Mouse (Mus musculus) heart, adult 2 months (tissue): ENCODE results near the gene Krt8. TPM values are rescaled to one million over a fixed set of nuclear protein-coding genes. Genes with fewer than 3 reads are reported as not detected.

Experiments
- DNase-seq, 2 experiments: peaks; one replicate each; pipeline ENCODE4 v3.0.0; 2021
- H3K27ac ChIP-seq: fragments of 200-600 bp; 2 replicates; pipeline ENCODE4 v1.8.1; 2022
- H3K27me3 ChIP-seq: fragments of 200-500 bp; 2 replicates; pipeline ENCODE4 v1.6.1; 2012; ENCODE audit warnings: mild to moderate bottlenecking, low read length, inconsistent platforms, mixed read lengths; ENCODE audit not compliant: control insufficient read depth, insufficient read depth
- H3K36me3 ChIP-seq: fragments of 200-500 bp; 2 replicates; pipeline ENCODE4 v1.6.1; 2012; ENCODE audit warnings: low read length, inconsistent platforms; ENCODE audit not compliant: control insufficient read depth, insufficient read depth
- H3K4me1 ChIP-seq: fragments of 200-500 bp; 2 replicates; pipeline ENCODE4 v1.6.1; 2011; ENCODE audit warnings: low read length; ENCODE audit not compliant: control insufficient read depth, insufficient read depth
- H3K4me3 ChIP-seq: fragments of 200-600 bp; 2 replicates; pipeline ENCODE4 v1.8.1; 2022
- H3K79me2 ChIP-seq: fragments of 200-500 bp; replicated peaks from 2 replicates; pipeline ENCODE4 v1.6.1; 2012; ENCODE audit warnings: mild to moderate bottlenecking, inconsistent platforms, low read length, moderate library complexity, mixed read lengths; ENCODE audit not compliant: control insufficient read depth, insufficient read depth
- H3K9ac ChIP-seq: fragments of 200-500 bp; 2 replicates; pipeline ENCODE4 v1.6.1; 2012; ENCODE audit warnings: low read depth, mild to moderate bottlenecking, control low read depth, inconsistent platforms, low read length, mixed read lengths
- CTCF ChIP-seq: fragments of 200-600 bp; IDR thresholded peaks from 2 replicates; pipeline ENCODE4 v1.8.1; 2022; ENCODE audit warnings: antibody characterized with exemption, mild to moderate bottlenecking, moderate library complexity
- EP300 ChIP-seq: fragments of 200-500 bp; IDR thresholded peaks from 2 replicates; pipeline ENCODE4 v1.6.1; 2011; ENCODE audit warnings: low read depth, low read length, control low read depth; ENCODE audit not compliant: insufficient read depth
- POLR2A ChIP-seq: fragments of 200-500 bp; IDR thresholded peaks from 2 replicates; pipeline ENCODE4 v1.6.1; 2011; ENCODE audit warnings: mild to moderate bottlenecking, low read depth, low read length, control low read depth; ENCODE audit not compliant: insufficient read depth
- WGBS: fragments of 180-500 bp; shearing (Covaris S2); methylation state at CpG from one replicate; pipeline ENCODE4 v1.1.7; 2018; 5-methylcytosine and 5-hydroxymethylcytosine counted together
- intact Hi-C: fragments of 180-260 bp; cut with DNase I; formaldehyde crosslinking; loops from one replicate; pipeline ENCODE4 v1.15.1; 2025
- polyA plus RNA-seq: library from polyadenylated mRNA; depleted of rRNA; stranded (reverse); fragments of >200 nt; gene quantifications from 2 replicates; pipeline ENCODE4 v1.2.3, GENCODE M21; 2012
- total RNA-seq, 2 experiments: library from RNA; stranded (reverse); gene quantifications; 2 replicates each; pipeline ENCODE4 v1.2.3; 2021

Krt8 gene
- total and polyA plus RNA-seq, 3 experiments: 1.7 to 9.8 (median 1.7) TPM

DNA sequence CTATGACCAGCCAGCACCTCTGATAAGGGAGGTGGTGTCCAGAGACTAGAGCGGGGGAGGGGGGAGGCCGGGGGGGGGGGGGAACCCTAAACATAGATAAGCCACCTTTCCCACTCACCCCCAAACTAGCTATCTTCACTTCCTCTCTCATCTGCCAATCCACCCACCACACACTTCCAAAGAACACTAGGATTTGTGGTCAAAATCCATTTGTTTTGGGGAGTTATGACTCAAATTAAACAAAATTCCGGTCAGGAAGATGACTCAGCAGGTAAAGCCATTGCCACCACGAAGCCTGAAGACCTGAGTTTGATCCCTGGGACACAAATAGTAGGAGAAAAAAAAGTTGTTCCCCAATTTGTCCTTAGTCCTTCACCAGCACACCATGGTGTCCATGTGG is 10.6 kb upstream of the Krt8 start:
- H3K27ac ChIP-seq: no peak overlapping the region

DNA sequence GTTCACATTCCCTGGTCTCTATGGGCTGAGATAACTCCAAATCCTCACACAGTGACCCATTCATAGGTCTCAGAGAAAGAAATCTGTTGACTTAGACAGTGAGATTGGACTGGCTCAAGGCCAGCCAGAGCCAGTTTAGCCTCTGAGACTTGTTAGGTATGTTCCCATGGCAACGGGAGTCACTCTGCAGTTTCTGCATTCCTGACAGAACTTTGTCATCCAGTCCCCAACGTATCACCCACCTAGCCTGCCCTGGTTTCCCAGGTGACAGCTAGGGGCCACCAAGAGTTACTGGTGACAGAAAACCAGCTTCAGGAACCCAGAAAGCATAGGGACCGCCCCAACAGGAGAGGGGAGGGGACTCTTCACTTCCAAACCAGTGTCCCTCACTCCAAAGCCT is 9.4 kb upstream of the Krt8 start:
- H3K79me2 ChIP-seq: no peaks in the 10 kb centered on the region
- TF ChIP-seq POLR2A (no peak), CTCF (no peak), EP300 (no peak)
- no peak overlapping the region for H3K9ac ChIP-seq
- H3K4me3 ChIP-seq: no peak overlapping the region
- no peaks in the 10 kb centered on the region; the same call in 1 of the 2 replicates for H3K4me1 ChIP-seq
- intact Hi-C loops: no loop called here
- DNase-seq: no peak
- H3K27ac ChIP-seq: no peak overlapping the region
- no peaks in the 10 kb centered on the region for H3K36me3 ChIP-seq
- no peaks in the 10 kb centered on the region for H3K27me3 ChIP-seq
- 56% methylated on average over 3 of the region's 3 CpGs for WGBS

More for the DNA sequence above, 10.6 kb upstream of the Krt8 start:
- Histone ChIP-seq H3K79me2 (no peaks in the 10 kb centered on the region), H3K4me1 (no peaks in the 10 kb centered on the region; the same call in 1 of the 2 replicates), H3K27me3 (no peaks in the 10 kb centered on the region), H3K36me3 (no peaks in the 10 kb centered on the region), H3K9ac (no peak overlapping the region), H3K4me3 (no peak overlapping the region)
- WGBS: 41% methylated on average over 2 of the region's 4 CpGs
- no peak for DNase-seq
- intact Hi-C loops: no loop called here
- TF ChIP-seq CTCF (no peak), EP300 (no peak), POLR2A (no peak)

DNA sequence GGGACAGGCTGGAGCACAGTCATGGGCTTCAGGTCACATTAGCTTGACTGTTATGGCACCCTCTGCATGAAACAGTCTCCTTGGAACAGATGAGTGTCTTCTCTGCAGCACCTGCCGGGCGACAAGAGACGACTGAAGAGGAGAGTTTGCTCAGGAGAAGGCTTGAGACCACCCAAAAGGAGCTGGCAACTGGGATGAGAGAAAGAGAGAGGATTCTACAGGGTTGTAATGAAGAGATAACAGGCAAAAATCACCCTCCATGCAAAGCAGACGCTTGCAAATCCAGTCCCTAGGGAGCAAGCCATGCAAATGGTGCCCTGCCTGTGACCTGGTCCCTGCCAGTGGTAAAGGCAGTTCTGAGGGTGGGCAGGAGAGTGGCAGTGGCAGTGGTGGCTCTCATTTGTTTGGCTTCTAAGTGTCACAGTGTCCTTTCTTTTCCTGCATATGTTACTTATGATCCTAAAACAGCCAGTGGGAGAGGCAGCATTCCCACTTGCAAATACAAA is 8.0 kb upstream of the Krt8 start:
- Histone ChIP-seq H3K36me3 (no peaks in the 10 kb centered on the region), H3K79me2 (no peaks in the 10 kb centered on the region), H3K9ac (no peak overlapping the region), H3K4me3 (no peak overlapping the region), H3K27ac (no peak overlapping the region), H3K27me3 (no peaks in the 10 kb centered on the region), H3K4me1 (no peaks in the 10 kb centered on the region; the same call in 1 of the 2 replicates)
- TF ChIP-seq POLR2A: no peak
- no peak for TF ChIP-seq EP300
- no peak for TF ChIP-seq CTCF
- intact Hi-C loops: no loop called here
- WGBS: 75% methylated on average over 4 of the region's 4 CpGs
- DNase-seq: no peak

DNA sequence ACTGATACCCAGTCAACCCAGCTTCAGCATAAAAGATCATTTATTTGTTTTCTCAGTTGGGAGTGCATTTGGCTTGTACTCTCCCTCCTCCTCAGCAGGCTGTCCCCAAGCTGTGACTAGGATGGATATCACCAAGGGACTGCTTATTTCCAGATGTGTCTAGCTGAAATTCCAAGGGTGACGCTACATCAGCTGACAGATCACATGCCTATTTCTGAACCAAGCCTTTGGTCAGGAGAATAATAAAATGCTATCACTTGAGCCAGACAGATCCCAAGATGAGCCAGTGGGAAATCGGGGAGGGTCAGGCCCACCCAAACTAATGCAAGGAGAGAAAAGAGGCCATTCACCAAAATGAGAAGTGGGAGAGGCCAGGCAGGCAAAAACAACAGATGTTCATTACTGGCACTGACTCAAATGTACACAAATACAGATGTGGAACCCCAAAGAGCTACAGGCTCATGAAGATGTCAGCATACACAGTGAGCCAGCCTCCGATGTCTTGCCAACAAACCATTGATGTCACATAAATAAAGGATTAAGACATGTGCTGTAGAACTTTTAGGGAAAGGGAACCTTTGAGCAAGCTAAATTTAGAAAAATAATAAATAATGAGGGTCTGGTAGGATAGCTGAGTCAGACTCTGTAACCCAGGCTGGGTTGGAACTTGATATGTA is 6.4 kb upstream of the Krt8 start:
- WGBS: 61% methylated on average over 3 of the region's 3 CpGs

DNA sequence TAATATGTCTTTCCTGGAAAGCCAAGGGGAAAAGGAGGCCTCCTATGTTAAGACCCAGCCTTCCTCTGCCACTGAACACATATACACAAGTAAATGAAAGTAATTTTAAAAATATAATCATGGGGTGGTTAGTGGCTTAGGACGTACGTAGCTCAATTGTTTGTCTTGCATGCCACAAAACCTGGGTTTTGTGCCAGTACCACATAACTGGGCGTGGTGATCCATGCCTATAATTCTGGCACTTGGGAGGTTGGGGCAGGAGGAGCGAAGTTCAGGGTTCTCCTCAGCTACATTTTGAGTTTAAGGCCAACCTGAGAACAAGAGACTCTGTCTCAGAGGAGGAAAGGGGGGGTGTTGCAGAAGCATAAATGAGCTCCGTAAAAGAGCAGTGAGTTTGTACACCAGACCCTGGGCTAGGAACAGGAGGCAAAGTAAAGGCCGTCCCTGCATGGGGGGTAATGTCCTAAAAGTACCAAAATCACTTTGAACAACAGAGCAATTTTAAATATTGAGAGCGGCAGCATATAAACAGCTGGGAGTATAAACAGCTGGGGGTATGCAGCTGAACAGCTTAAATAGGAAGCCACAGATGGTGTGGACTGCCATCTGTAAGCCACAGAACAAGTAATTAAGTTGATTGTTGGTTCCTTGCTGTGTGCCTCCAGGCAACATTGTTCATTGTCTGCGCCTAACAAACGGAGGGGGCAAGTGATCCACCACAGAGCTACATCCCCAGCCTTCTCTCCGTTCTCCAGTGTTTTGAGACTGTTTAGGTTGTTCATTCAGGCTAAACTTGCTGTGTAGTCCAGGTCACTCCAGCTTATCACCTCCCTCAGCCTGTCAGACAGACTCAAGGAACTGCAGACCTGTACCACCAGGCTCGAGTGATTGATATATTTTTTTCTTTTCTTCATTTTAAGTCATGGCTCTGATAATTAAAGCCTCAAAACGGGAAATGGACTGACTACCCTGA is 3.1 kb upstream of the Krt8 start:
- intact Hi-C loops: no loop called here
- H3K9ac ChIP-seq: no peak overlapping the region

More for the DNA sequence above, 6.4 kb upstream of the Krt8 start:
- Histone ChIP-seq H3K36me3 (no peaks in the 10 kb centered on the region), H3K9ac (no peak overlapping the region), H3K4me3 (no peak overlapping the region), H3K79me2 (no peaks in the 10 kb centered on the region), H3K4me1 (no peaks in the 10 kb centered on the region; the same call in 1 of the 2 replicates), H3K27me3 (no peaks in the 10 kb centered on the region), H3K27ac (no peak overlapping the region)
- intact Hi-C loops: no loop called here
- DNase-seq: no peak
- no peak for TF ChIP-seq EP300
- TF ChIP-seq POLR2A: no peak

More for the DNA sequence above, 3.1 kb upstream of the Krt8 start:
- Histone ChIP-seq H3K4me3 (no peak overlapping the region), H3K79me2 (no peaks in the 10 kb centered on the region), H3K27ac (no peak overlapping the region), H3K27me3 (no peaks in the 10 kb centered on the region; the same call in 1 of the 2 replicates), H3K36me3 (no peaks in the 10 kb centered on the region), H3K4me1 (peaks cover 1% of the 10 kb centered on the region; the same call in 1 of the 2 replicates)
- 74% methylated on average over 12 of the region's 12 CpGs for WGBS
- no peak for DNase-seq
- no peak for TF ChIP-seq POLR2A
- no peak for TF ChIP-seq CTCF
- no peak for TF ChIP-seq EP300
